Comparison of ENCODE assay signal across 14 mouse cellular contexts in genomic region chr8:57354876-57355275, GRCm38 (mm10). TPM values are rescaled to one million over a fixed set of nuclear protein-coding genes. Genes with fewer than 3 reads are reported as not detected.
"Had no signal": no experiment of that assay in that cellular context is flagged by ENCODE, and none has a peak within 500 bp of the region (broad histone marks: within the 10 kb centered on the region; RNA-seq: fewer than 3 reads in every experiment).

No protein-coding gene starts in this region.

- H3K27ac ChIP-seq: limb, embryonic 12.5 days; liver, embryonic 14.5 days; midbrain, embryonic 12.5 days had no signal

- H3K9me3 ChIP-seq: limb, embryonic 12.5 days; midbrain, embryonic 12.5 days had no signal

- H3K9ac ChIP-seq: limb, embryonic 12.5 days; liver, embryonic 14.5 days; midbrain, embryonic 12.5 days had no signal

- ATAC-seq: midbrain, embryonic 16.5 days had no signal

- H3K4me3 ChIP-seq: midbrain, embryonic 12.5 days had no signal

- H3K36me3 ChIP-seq: limb, embryonic 12.5 days; midbrain, embryonic 12.5 days had no signal

- DNase-seq: kidney, postnatal 25 days; layer of hippocampus, adult 9-11 months; layer of hippocampus, postnatal 36 days; lung, adult 18-20 months; right cerebral cortex, postnatal 14 days; thymus, postnatal 36 days had no signal

RNA-seq across cellular contexts. Expression of gene Hand2, which starts 34.1 kb away (rescaled TPM):
- total RNA-seq: layer of hippocampus, postnatal 36 days; left cerebral cortex, adult 8-10 months; left cerebral cortex, postnatal 25 days; megakaryocyte-erythroid progenitor cell, adult 5-6 weeks had no signal
- polyA plus RNA-seq: midbrain, embryonic 12.5 days; midbrain, embryonic 16.5 days; neural tube, embryonic 14.5 days had no signal
